Mouse (Mus musculus): ENCODE results near the gene Ank3. TPM values are rescaled to one million over a fixed set of nuclear protein-coding genes. Genes with fewer than 3 reads are reported as not detected.
"Not testable (repeated sequence)": the region's sequence is repeated elsewhere in the genome, so short reads cannot be mapped to it uniquely, and the experiment has no call there.

The Ank3 gene
- polyA plus RNA-seq, 1 experiment from 2014 or later, result 8.3 TPM

GRCm38 (mm10) chr10:69907795-69908764 lies 509.5 kb downstream of the Ank3 start:
- Histone ChIP-seq H3K27me3 (0 out of 2 replicates have a peak, but pooled peaks cover 3% of the 10 kb centered on the region), H3K4me3 (replicated peaks) (peak overlapping the region; percentile 14), H3K9me3 (replicated peaks) (no peaks in the 10 kb centered on the region), H3K36me3 (replicated peaks) (no peaks in the 10 kb centered on the region), H3K9ac (no peak overlapping the region), H3K4me2 (peak overlapping the region; percentile 52), H3K4me1 (replicated peaks) (peaks cover 70% of the 10 kb centered on the region), H3K27ac (replicated peaks) (peak overlapping the region; percentile 96)
- 40% methylated on average over 12 of the region's 12 CpGs for WGBS (ENCODE audit: insufficient replicate concordance)
- peak; percentile 91 for ATAC-seq (ENCODE audit: insufficient read depth)

- peak; percentile 47 for ATAC-seq (ENCODE audit: insufficient read depth)
- Histone ChIP-seq H3K4me1 (replicated peaks) (peaks cover 64% of the 10 kb centered on the region), H3K36me3 (replicated peaks) (no peaks in the 10 kb centered on the region), H3K4me2 (peak overlapping the region; percentile 61), H3K27ac (replicated peaks) (peak overlapping the region; percentile 96), H3K9ac (peak overlapping the region; percentile 33), H3K27me3 (peaks cover 14% of the 10 kb centered on the region; the same call in 1 of the 2 replicates), H3K4me3 (replicated peaks) (peak overlapping the region; percentile 23), H3K9me3 (replicated peaks) (no peaks in the 10 kb centered on the region)
- 47% methylated on average over 4 of the region's 4 CpGs for WGBS (ENCODE audit: insufficient replicate concordance)
Observed at GRCm38 (mm10) chr10:69909856-69910255, 511.3 kb downstream of the Ank3 start.

- Histone ChIP-seq H3K9ac (peak overlapping the region; percentile 33), H3K4me3 (replicated peaks) (peak overlapping the region; percentile 23), H3K27ac (replicated peaks) (peak overlapping the region; percentile 96), H3K27me3 (peaks cover 16% of the 10 kb centered on the region), H3K4me1 (replicated peaks) (peaks cover 62% of the 10 kb centered on the region), H3K4me2 (peak overlapping the region; percentile 61)
- H3K36me3 ChIP-seq (replicated peaks); H3K9me3 ChIP-seq (replicated peaks): not testable (repeated sequence)
- WGBS (ENCODE audit: insufficient replicate concordance), result 12% methylated on average over 5 of the region's 6 CpGs
- peak; percentile 83 for ATAC-seq (ENCODE audit: insufficient read depth)
Observed at GRCm38 (mm10) chr10:69910304-69910703, 511.7 kb downstream of the Ank3 start.

GRCm38 (mm10) chr10:69910726-69911125 lies 512.2 kb downstream of the Ank3 start:
- 26% methylated on average over 6 of the region's 7 CpGs for WGBS (ENCODE audit: insufficient replicate concordance)
- not testable (repeated sequence) for H3K36me3 ChIP-seq (replicated peaks); H3K9me3 ChIP-seq (replicated peaks); ATAC-seq (ENCODE audit: insufficient read depth)
- H3K27ac ChIP-seq (replicated peaks), result peak overlapping the region; percentile 85
- peaks cover 20% of the 10 kb centered on the region for H3K27me3 ChIP-seq
- peak overlapping the region; percentile 65 for H3K4me2 ChIP-seq
- peaks cover 62% of the 10 kb centered on the region for H3K4me1 ChIP-seq (replicated peaks)
- H3K4me3 ChIP-seq (replicated peaks), result peak overlapping the region; percentile 36
- H3K9ac ChIP-seq, result peak overlapping the region; percentile 35; the same call in 1 of the 2 replicates

DNA sequence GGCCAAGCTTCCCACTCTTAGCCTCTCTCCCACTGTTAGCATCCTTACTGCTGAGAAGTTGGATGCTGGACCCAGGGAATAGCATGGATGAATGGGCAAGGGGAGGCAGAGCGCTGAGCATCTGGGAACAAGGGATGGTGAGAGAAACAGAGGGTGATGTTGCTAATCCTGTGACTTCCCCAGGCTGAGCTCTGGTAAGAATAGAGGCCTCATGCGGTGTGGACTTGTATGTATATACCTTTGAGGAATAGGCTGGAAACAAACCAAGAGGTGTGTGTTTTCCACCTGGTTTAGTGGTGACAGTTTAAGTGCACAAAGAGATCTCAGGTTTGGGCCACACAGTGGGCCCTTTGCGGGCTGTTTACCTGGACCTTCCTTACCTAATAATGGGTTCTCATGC lies 517.0 kb downstream of the Ank3 start:
- H3K36me3 ChIP-seq (replicated peaks), result no peaks in the 10 kb centered on the region
- no peak overlapping the region for H3K27ac ChIP-seq (replicated peaks)
- H3K4me2 ChIP-seq, result no peak overlapping the region
- no peak overlapping the region for H3K9ac ChIP-seq
- peaks cover 26% of the 10 kb centered on the region for H3K4me1 ChIP-seq (replicated peaks)
- H3K27me3 ChIP-seq, result peaks cover 37% of the 10 kb centered on the region
- no peak overlapping the region for H3K4me3 ChIP-seq (replicated peaks)
- WGBS (ENCODE audit: insufficient replicate concordance), result 63% methylated on average over 3 of the region's 3 CpGs
- no peak for ATAC-seq (ENCODE audit: insufficient read depth)
- H3K9me3 ChIP-seq (replicated peaks), result no peaks in the 10 kb centered on the region

DNA sequence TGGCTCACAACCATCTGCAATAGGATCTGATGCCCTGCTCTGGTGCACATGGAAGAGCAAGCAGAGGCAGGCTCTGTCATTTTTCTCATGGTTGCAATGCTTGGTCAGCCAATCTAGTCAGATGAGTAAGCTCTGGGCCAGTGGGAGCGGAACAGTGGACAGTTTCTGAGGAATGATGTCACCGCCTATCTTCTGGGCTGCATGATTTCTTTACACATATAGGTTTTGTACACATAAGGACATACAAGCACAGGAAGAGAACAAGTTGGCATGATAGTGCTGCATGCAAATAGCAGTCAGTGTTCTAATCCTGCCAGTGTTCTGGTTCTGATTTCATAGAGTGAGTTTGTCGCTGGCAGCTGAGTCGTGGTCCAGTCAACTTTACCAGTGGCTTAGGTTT lies 517.6 kb downstream of the Ank3 start:
- Histone ChIP-seq H3K4me1 (replicated peaks) (peaks cover 23% of the 10 kb centered on the region), H3K4me2 (no peak overlapping the region), H3K36me3 (replicated peaks) (no peaks in the 10 kb centered on the region), H3K27ac (replicated peaks) (peak overlapping the region; percentile 34; the same call in 1 of the 2 replicates), H3K4me3 (replicated peaks) (no peak overlapping the region), H3K9me3 (replicated peaks) (no peaks in the 10 kb centered on the region), H3K9ac (no peak overlapping the region), H3K27me3 (peaks cover 43% of the 10 kb centered on the region)
- 68% methylated on average over 4 of the region's 4 CpGs for WGBS (ENCODE audit: insufficient replicate concordance)
- ATAC-seq (ENCODE audit: insufficient read depth), result no peak

DNA sequence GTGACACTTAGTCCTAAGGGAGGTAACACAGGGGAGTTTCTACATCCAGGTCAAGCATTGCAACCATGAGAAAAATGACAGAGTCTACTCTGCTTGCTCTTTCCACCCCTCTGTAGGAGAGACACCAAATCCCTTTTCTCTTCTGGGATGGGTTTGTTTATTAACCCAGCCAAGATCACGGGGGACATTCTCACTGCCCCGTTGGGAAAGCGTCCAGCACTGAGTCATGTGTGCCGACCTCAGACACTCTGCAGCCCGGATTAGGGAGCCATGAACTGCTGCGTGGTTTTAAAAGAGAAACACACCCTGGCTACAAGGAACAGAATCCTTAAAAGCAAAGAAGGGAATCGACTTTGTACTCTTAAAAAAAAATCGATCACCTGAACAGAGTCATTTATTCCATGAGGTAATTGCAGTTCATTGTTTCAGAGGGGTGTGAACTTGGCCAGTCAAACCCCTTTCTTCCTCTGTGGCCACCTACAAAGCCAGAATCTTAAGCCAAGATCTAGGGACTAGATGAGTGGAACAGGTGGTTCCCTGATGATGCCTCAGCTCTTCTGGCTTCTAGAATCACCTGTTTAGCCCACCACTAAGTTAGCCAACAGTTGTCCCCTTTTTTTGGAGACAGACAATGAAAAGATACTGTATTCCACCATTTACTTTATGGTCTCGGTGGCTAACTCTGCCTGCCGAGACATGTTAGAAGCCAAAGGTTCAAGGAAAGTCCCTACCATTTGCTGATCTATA lies 518.3 kb downstream of the Ank3 start:
- Histone ChIP-seq H3K4me2 (no peak overlapping the region), H3K4me3 (replicated peaks) (no peak overlapping the region), H3K9me3 (replicated peaks) (no peaks in the 10 kb centered on the region), H3K4me1 (replicated peaks) (peaks cover 17% of the 10 kb centered on the region), H3K9ac (no peak overlapping the region), H3K27me3 (peaks cover 49% of the 10 kb centered on the region), H3K36me3 (replicated peaks) (no peaks in the 10 kb centered on the region), H3K27ac (replicated peaks) (peak overlapping the region; percentile 34)
- WGBS (ENCODE audit: insufficient replicate concordance), result 63% methylated on average over 10 of the region's 10 CpGs
- peak; percentile 46 for ATAC-seq (ENCODE audit: insufficient read depth)

GRCm38 (mm10) chr10:69917711-69918110 lies 519.1 kb downstream of the Ank3 start:
- Histone ChIP-seq H3K4me2 (no peak overlapping the region), H3K9me3 (replicated peaks) (no peaks in the 10 kb centered on the region), H3K27ac (replicated peaks) (no peak overlapping the region), H3K4me1 (replicated peaks) (peaks cover 8% of the 10 kb centered on the region; the same call in 1 of the 2 replicates), H3K9ac (no peak overlapping the region), H3K27me3 (peaks cover 55% of the 10 kb centered on the region), H3K4me3 (replicated peaks) (no peak overlapping the region), H3K36me3 (replicated peaks) (no peaks in the 10 kb centered on the region)
- 64% methylated on average over 5 of the region's 5 CpGs for WGBS (ENCODE audit: insufficient replicate concordance)
- no peak for ATAC-seq (ENCODE audit: insufficient read depth)

- no peaks in the 10 kb centered on the region for H3K9me3 ChIP-seq (replicated peaks)
- no peak overlapping the region for H3K27ac ChIP-seq (replicated peaks)
- H3K4me2 ChIP-seq, result no peak overlapping the region
- no peak overlapping the region for H3K4me3 ChIP-seq (replicated peaks)
- H3K9ac ChIP-seq, result no peak overlapping the region
- H3K27me3 ChIP-seq, result peaks cover 62% of the 10 kb centered on the region
- H3K36me3 ChIP-seq (replicated peaks), result no peaks in the 10 kb centered on the region
- ATAC-seq (ENCODE audit: insufficient read depth), result no peak
- 57% methylated on average over 6 of the region's 6 CpGs for WGBS (ENCODE audit: insufficient replicate concordance)
- H3K4me1 ChIP-seq (replicated peaks), result peaks cover 10% of the 10 kb centered on the region
Observed at GRCm38 (mm10) chr10:69918461-69919151, 520.0 kb downstream of the Ank3 start.

DNA sequence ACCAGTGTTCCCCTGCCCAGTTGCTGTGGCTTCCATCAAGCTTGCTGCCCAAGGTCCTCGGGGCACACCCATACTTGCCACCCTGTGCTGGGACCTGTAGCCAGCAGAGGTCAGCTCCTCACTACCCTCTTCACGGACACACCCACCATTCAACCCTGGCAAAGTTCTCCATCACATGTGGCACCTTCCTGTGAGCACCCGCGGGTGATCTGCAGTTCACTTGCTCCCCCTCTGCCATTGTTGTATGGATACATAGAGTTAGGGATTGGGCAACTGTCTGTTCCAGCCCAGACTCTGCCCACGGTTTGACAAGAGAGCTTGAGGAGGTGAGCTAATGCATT lies 520.5 kb downstream of the Ank3 start:
- Histone ChIP-seq H3K9me3 (replicated peaks) (no peaks in the 10 kb centered on the region), H3K27me3 (peaks cover 62% of the 10 kb centered on the region), H3K9ac (no peak overlapping the region), H3K4me2 (no peak overlapping the region), H3K4me1 (replicated peaks) (peaks cover 16% of the 10 kb centered on the region), H3K4me3 (replicated peaks) (no peak overlapping the region), H3K27ac (replicated peaks) (no peak overlapping the region), H3K36me3 (replicated peaks) (no peaks in the 10 kb centered on the region)
- 65% methylated on average over 5 of the region's 5 CpGs for WGBS (ENCODE audit: insufficient replicate concordance)
- ATAC-seq (ENCODE audit: insufficient read depth), result no peak
